Mouse (Mus musculus) lung, embryonic 14.5 days (tissue): ENCODE measurements at regions not wholly inside any gene's neighbourhood (a gene's known extent, or its start where the extent isn't known, plus 50 kb on each side); places are given as distances from the start of the nearest gene placed in this dataset. TPM values are rescaled to one million over a fixed set of nuclear protein-coding genes. Genes with fewer than 3 reads are reported as not detected.
A peak's percentile ranks its signal among the peaks of the same experiment; 100 is the strongest.

Experiments used
- ATAC-seq: fragments of 200-750 bp; cut with Nextera tagmentation; 2 replicates; pipeline ENCODE4 v1.8.0; 2017; ENCODE audit warnings: mild to moderate bottlenecking, moderate TSS enrichment, moderate library complexity; ENCODE audit not compliant: insufficient read depth
- DNase-seq: peaks from one replicate; pipeline ENCODE4 v3.0.0-alpha.2; 2015
- H3K27ac ChIP-seq: fragments of 300-500 bp; sonication (generic); 2 replicates; pipeline ENCODE4 v1.5.1; 2014; ENCODE audit warnings: low read depth, mild to moderate bottlenecking, moderate library complexity
- H3K27me3 ChIP-seq: fragments of 300-500 bp; sonication (generic); 2 replicates; pipeline ENCODE4 v1.6.1; 2014; ENCODE audit warnings: low read length, control low read depth; ENCODE audit not compliant: insufficient read depth
- H3K36me3 ChIP-seq: fragments of 300-500 bp; sonication (generic); 2 replicates; pipeline ENCODE4 v1.6.1; 2014; ENCODE audit warnings: control low read depth; ENCODE audit not compliant: insufficient read depth
- H3K4me1 ChIP-seq: fragments of 300-500 bp; sonication (generic); 2 replicates; pipeline ENCODE4 v1.6.1; 2014; ENCODE audit warnings: antibody characterized with exemption, control low read depth; ENCODE audit not compliant: insufficient read depth
- H3K4me2 ChIP-seq: fragments of 300-500 bp; sonication (generic); 2 replicates; pipeline ENCODE4 v1.6.1; 2014; ENCODE audit warnings: mild to moderate bottlenecking
- H3K4me3 ChIP-seq: fragments of 300-500 bp; sonication (generic); 2 replicates; pipeline ENCODE4 v1.5.1; 2014; ENCODE audit warnings: low read depth, low read length
- H3K9ac ChIP-seq: fragments of 300-500 bp; sonication (generic); 2 replicates; pipeline ENCODE4 v1.6.1; 2014
- H3K9me3 ChIP-seq: fragments of 300-500 bp; sonication (generic); 2 replicates; pipeline ENCODE4 v1.6.1; 2016; ENCODE audit warnings: low read depth, low read length, control low read depth
- CTCF ChIP-seq: IDR thresholded peaks from 2 replicates; pipeline ENCODE4 v1.5.1; 2016; ENCODE audit warnings: antibody characterized with exemption, low read depth
- WGBS: fragments of 180-500 bp; shearing (Covaris S2); extraction: QIAGEN DNeasy Blood & Tissue Kit; methylation state at CpG from one replicate; pipeline ENCODE4 v1.1.7; 2014; 5-methylcytosine and 5-hydroxymethylcytosine counted together
- microRNA-seq: library from miRNA; unstranded; fragments of <30 nt; microRNA quantifications from one replicate; pipeline ENCODE4, GENCODE M21; 2016; ENCODE audit warnings: borderline number of aligned reads

DNA sequence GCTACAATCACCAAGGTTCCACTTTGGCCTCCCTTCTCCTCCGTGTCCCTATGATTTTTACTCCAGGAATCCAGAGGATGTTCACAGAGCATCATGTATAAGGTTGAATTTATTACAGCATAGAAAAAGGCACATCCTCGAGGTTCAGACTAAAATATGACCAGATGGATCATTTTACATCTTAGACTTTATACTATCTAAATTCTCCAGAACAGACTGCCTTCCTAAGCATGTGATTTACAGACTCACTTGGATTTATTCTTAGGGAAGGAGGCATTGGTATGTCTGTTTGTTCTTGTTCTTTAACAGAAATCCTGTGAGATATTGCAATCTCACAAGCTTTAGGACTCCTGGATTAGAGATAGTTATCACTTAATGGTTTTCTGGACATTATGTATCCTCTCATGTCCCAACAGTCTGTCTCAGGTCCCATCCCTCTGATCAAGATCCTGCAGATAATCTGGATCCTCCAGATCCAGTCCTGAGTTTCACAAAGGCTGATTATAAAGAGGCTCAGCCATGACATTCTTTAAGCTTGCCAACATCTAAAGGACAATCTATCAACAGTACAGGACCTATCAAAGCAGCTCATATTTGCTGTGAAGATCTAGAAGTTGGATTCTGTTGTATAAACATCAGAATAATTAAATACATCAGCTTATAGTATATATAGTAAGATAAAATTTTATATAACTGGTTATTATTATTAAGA lies 75.2 kb upstream of the Dcn start:
- Histone ChIP-seq H3K9ac (no peak overlapping the region), H3K4me1 (no peaks in the 10 kb centered on the region), H3K9me3 (no peaks in the 10 kb centered on the region), H3K4me3 (no peak overlapping the region), H3K4me2 (no peak overlapping the region), H3K27me3 (no peaks in the 10 kb centered on the region), H3K27ac (peak overlapping the region; percentile 19; the same call in 1 of the 2 replicates), H3K36me3 (no peaks in the 10 kb centered on the region)
- DNase-seq (peak; percentile 55), ATAC-seq (peak; percentile 75)
- TF ChIP-seq CTCF: no peak
- 50% methylated on average over 2 of the region's 2 CpGs for WGBS

- Histone ChIP-seq H3K27ac (no peak overlapping the region; the same call in 1 of the 2 replicates), H3K36me3 (no peaks in the 10 kb centered on the region), H3K4me1 (no peaks in the 10 kb centered on the region), H3K9me3 (no peaks in the 10 kb centered on the region), H3K27me3 (no peaks in the 10 kb centered on the region), H3K4me3 (no peak overlapping the region), H3K9ac (no peak overlapping the region), H3K4me2 (no peak overlapping the region)
- WGBS: 5% methylated on average over 1 of the region's 1 CpGs
- ATAC-seq (peak; percentile 62; the same call in 1 of the 2 replicates), DNase-seq (peak; percentile 64)
- TF ChIP-seq CTCF: no peak
Measured at GRCm38 (mm10) chr10:97409181-97409581, 70.2 kb upstream of the Dcn start.

- TF ChIP-seq CTCF: no peak
- Histone ChIP-seq H3K27me3 (no peaks in the 10 kb centered on the region), H3K4me1 (no peaks in the 10 kb centered on the region), H3K27ac (0 out of 2 replicates have a peak overlapping the region, but pooled peaks have one; percentile 2), H3K4me3 (no peak overlapping the region), H3K36me3 (no peaks in the 10 kb centered on the region), H3K4me2 (no peak overlapping the region), H3K9me3 (no peaks in the 10 kb centered on the region), H3K9ac (no peak overlapping the region)
- DNase-seq (no peak), ATAC-seq (no peak)
- WGBS: 61% methylated on average over 1 of the region's 1 CpGs
Measured at GRCm38 (mm10) chr10:97409909-97410308, 69.5 kb upstream of the Dcn start.

GRCm38 (mm10) chr10:97422579-97422978 lies 56.8 kb upstream of the Dcn start:
- WGBS: 10% methylated on average over 1 of the region's 1 CpGs
- H3K27me3 ChIP-seq: no peaks in the 10 kb centered on the region
- TF ChIP-seq CTCF: no peak

DNA sequence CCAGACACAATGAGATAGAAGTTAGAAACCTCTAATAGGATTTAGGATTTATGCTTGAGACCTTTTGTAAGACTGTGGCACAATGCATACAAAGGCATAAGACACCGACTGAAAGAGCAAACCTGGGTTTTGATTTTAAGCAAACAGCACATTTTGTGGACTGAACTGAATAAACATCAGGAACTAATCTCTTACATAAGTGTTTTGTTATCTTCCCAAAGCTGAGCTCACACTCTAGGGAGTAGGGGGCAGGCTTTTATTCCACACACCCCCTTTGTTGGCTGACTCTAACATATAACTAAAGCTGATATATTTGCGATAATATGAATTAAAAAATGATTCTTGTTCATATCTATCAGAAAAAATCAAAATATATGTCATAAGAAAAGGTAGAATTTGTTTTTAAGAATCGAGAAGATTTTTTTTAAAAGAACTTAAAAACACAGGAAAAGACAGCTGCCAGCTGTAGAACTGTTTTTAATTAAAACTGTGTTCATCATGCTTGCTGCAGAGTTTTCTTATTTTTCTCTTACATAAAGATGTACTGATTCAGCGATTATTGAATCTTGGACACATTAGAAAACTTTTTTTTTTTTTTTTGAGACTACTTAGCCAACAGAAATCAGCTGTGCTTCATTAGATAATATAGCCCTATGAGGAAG lies 56.2 kb upstream of the Dcn start:
- ATAC-seq: no peak
- Histone ChIP-seq H3K4me2 (no peak overlapping the region), H3K4me3 (no peak overlapping the region), H3K9ac (no peak overlapping the region), H3K9me3 (no peaks in the 10 kb centered on the region), H3K27ac (no peak overlapping the region), H3K36me3 (no peaks in the 10 kb centered on the region), H3K27me3 (no peaks in the 10 kb centered on the region), H3K4me1 (no peaks in the 10 kb centered on the region)
- WGBS: 34% methylated on average over 4 of the region's 4 CpGs
- peak; percentile 36 for DNase-seq
- no peak for TF ChIP-seq CTCF

More at GRCm38 (mm10) chr10:97422579-97422978, 56.8 kb upstream of the Dcn start:
- H3K27ac ChIP-seq: peak overlapping the region; percentile 20; the same call in 1 of the 2 replicates
- H3K4me1 ChIP-seq: no peaks in the 10 kb centered on the region
- no peak overlapping the region for H3K4me3 ChIP-seq
- ATAC-seq (no peak), DNase-seq (peak; percentile 40)
- no peaks in the 10 kb centered on the region for H3K9me3 ChIP-seq
- no peak overlapping the region for H3K9ac ChIP-seq
- no peaks in the 10 kb centered on the region for H3K36me3 ChIP-seq
- no peak overlapping the region for H3K4me2 ChIP-seq

Small RNAs in the stretch of these regions (microRNA-seq; reads per million reads assigned to microRNA genes)
- gene Gm24587 (not detected), gene Mir3966 (not detected)
